Mouse (Mus musculus) ES-Bruce4 (cell line): Measurements from ENCODE around the gene Pibf1.

Experiments used
- CTCF ChIP-seq: IDR thresholded peaks from one replicate; pipeline ENCODE4 v1.8.1; 2011; ENCODE audit warnings: low read depth, low read length
- POLR2A ChIP-seq: IDR thresholded peaks from one replicate; pipeline ENCODE4 v1.8.1; 2011; ENCODE audit warnings: low read length; ENCODE audit not compliant: insufficient read depth

DNA sequence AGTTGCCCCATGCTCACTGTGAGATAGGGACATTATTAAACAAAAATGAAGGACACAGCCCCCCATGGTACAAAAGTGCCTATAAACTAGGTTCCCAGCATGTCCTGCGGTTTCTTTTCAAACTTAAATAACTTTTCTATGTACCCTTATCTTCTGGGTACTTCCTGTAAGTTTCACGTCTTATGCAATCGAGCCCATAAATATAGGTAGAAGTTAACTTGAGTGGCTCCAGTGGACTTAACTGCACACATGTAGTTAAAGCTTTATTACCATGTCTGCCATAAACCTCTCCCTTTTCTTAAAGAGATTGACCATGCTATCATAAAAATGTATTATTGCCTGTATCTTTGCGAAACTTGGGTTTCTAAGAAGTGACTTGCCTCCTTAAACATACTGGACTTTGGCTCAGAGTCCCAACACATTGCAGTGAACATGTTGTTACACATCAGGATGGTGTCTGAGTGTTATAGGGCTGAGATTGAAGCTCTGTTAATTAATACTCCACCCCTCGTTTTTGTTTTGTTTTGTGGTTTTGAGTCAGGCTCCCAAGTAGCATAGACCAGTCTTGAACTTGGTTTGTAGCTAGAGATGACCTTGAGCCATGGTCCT, 181.7 kb downstream of the Pibf1 start:
- TF ChIP-seq CTCF (no peak), POLR2A (no peak)
